Mouse (Mus musculus): Measurements from ENCODE around the gene Pik3ip1. TPM values are rescaled to one million over a fixed set of nuclear protein-coding genes. Genes with fewer than 3 reads are reported as not detected.

Gene Pik3ip1
- polyA plus RNA-seq, 1 experiment from 2014 or later, result 10.1 TPM

DNA sequence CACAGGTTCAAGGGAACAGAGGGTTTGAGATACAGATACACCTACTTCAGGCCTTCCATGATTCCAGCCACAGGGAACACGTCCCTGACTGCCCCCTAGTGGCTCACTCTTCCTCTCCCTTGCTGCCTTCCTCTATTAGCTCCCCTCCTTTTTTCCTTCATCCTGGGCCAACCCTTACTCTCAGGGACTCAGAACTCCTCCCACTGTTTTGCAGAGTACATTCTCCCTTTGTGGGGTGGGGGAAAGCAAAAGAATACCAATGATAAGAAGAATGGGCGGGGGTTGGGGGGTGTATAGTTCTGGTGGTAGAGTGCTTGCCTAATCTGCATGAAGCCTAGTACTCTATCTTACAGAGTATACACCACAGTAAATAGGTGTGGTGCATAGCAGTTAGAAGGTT is 16.1 kb upstream of the Pik3ip1 start:
- 49% methylated on average over 2 of the region's 2 CpGs for WGBS (ENCODE audit: missing documents)
- Histone ChIP-seq H3K4me3 (ENCODE audit: inconsistent target) (no peak overlapping the region), H3K27ac (no peak overlapping the region), H3K79me2 (ENCODE audit: inconsistent target) (no peaks in the 10 kb centered on the region), H3K36me3 (ENCODE audit: inconsistent target) (no peaks in the 10 kb centered on the region)

- 69% methylated on average over 3 of the region's 3 CpGs for WGBS (ENCODE audit: missing documents)
- Histone ChIP-seq H3K36me3 (ENCODE audit: inconsistent target) (no peaks in the 10 kb centered on the region), H3K27ac (no peak overlapping the region), H3K79me2 (ENCODE audit: inconsistent target) (no peaks in the 10 kb centered on the region), H3K4me3 (ENCODE audit: inconsistent target) (no peak overlapping the region)
Observed at GRCm38 (mm10) chr11:3318286-3318685, 11.9 kb upstream of the Pik3ip1 start.

GRCm38 (mm10) chr11:3328271-3328670 is 1.9 kb upstream of the Pik3ip1 start:
- WGBS (ENCODE audit: missing documents), result 77% methylated on average over 5 of the region's 5 CpGs
- H3K4me3 ChIP-seq (ENCODE audit: inconsistent target), result no peak overlapping the region

DNA sequence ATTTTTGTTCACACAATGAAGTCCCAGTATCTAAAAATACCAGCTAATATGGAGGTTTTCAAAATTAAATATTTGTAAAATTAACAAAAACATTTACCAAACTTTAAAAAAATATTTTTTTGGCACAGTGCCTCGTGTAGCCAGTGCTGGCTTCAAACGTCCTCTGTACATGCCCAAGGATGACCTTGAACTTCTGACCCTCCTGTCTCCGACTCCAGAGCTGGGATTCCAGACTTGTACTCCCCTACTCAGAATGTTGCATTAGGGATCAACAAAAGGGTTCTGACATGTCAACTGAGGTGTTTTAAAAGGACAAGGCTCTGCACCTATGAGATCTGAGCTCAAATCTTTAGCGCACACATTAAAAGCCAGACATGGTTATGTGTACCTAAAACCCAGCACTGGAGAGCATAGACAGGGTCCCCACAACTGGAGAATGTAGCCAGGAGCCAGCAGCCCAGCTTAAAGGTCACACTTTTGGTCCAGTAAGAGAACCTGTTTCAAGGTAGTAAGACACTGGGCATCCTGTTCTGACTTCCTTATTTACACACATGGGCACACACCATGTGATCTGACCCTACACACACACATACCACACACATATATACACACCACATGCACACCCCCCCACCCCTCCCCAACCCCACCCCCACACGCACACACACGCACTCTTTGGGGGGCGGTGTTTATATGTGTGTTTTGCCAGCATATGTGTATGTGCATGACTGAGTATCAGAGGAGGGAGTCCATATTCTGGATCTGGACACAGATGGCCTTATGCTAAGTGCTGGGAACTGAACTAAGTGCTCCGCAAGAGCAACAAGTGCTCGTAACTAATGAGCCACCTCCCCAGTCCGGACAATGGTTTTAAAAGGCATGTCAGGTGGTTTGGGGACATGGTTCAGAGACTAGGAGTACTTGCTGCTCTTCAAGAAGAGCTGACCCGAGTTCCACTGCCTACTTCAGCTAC is 1.1 kb upstream of the Pik3ip1 start:
- 69% methylated on average over 11 of the region's 11 CpGs for WGBS (ENCODE audit: missing documents)
- H3K27ac ChIP-seq, result no peak overlapping the region
- H3K79me2 ChIP-seq (ENCODE audit: inconsistent target), result no peaks in the 10 kb centered on the region
- H3K36me3 ChIP-seq (ENCODE audit: inconsistent target), result no peaks in the 10 kb centered on the region
- H3K4me3 ChIP-seq (ENCODE audit: inconsistent target), result no peak overlapping the region

More at GRCm38 (mm10) chr11:3328271-3328670, 1.9 kb upstream of the Pik3ip1 start:
- Histone ChIP-seq H3K79me2 (ENCODE audit: inconsistent target) (no peaks in the 10 kb centered on the region), H3K36me3 (ENCODE audit: inconsistent target) (no peaks in the 10 kb centered on the region), H3K27ac (no peak overlapping the region)

- no peaks in the 10 kb centered on the region for H3K36me3 ChIP-seq (ENCODE audit: inconsistent target)
- peak overlapping the region; percentile 22; the same call in 1 of the 2 replicates for H3K27ac ChIP-seq
- peak overlapping the region; percentile 44 for H3K4me3 ChIP-seq (ENCODE audit: inconsistent target)
- 5% methylated on average over 9 of the region's 9 CpGs for WGBS (ENCODE audit: missing documents)
- no peaks in the 10 kb centered on the region for H3K79me2 ChIP-seq (ENCODE audit: inconsistent target)
Observed at GRCm38 (mm10) chr11:3330566-3330965, 365 bp downstream of the Pik3ip1 start.

- Histone ChIP-seq H3K36me3 (ENCODE audit: inconsistent target) (no peaks in the 10 kb centered on the region), H3K79me2 (ENCODE audit: inconsistent target) (no peaks in the 10 kb centered on the region), H3K27ac (peak overlapping the region; percentile 22; the same call in 1 of the 2 replicates), H3K4me3 (ENCODE audit: inconsistent target) (peak overlapping the region; percentile 44)
- WGBS (ENCODE audit: missing documents), result 8% methylated on average over 14 of the region's 14 CpGs
Observed at GRCm38 (mm10) chr11:3330991-3331750, 970 bp downstream of the Pik3ip1 start.

GRCm38 (mm10) chr11:3331756-3332642 is 1.8 kb downstream of the Pik3ip1 start:
- Histone ChIP-seq H3K79me2 (ENCODE audit: inconsistent target) (no peaks in the 10 kb centered on the region), H3K27ac (no peak overlapping the region), H3K36me3 (ENCODE audit: inconsistent target) (no peaks in the 10 kb centered on the region), H3K4me3 (ENCODE audit: inconsistent target) (peak overlapping the region; percentile 44; the same call in 1 of the 2 replicates)
- WGBS (ENCODE audit: missing documents), result 1% methylated on average over 68 of the region's 75 CpGs

GRCm38 (mm10) chr11:3333111-3333695 is 3.0 kb downstream of the Pik3ip1 start:
- H3K36me3 ChIP-seq (ENCODE audit: inconsistent target), result no peaks in the 10 kb centered on the region
- no peak overlapping the region for H3K4me3 ChIP-seq (ENCODE audit: inconsistent target)
- 92% methylated on average over 11 of the region's 11 CpGs for WGBS (ENCODE audit: missing documents)
- H3K79me2 ChIP-seq (ENCODE audit: inconsistent target), result no peaks in the 10 kb centered on the region
- H3K27ac ChIP-seq, result no peak overlapping the region

GRCm38 (mm10) chr11:3334141-3334710 is 4.0 kb downstream of the Pik3ip1 start:
- H3K36me3 ChIP-seq (ENCODE audit: inconsistent target), result no peaks in the 10 kb centered on the region
- H3K79me2 ChIP-seq (ENCODE audit: inconsistent target), result no peaks in the 10 kb centered on the region
- 92% methylated on average over 10 of the region's 11 CpGs for WGBS (ENCODE audit: missing documents)
- no peak overlapping the region for H3K4me3 ChIP-seq (ENCODE audit: inconsistent target)
- H3K27ac ChIP-seq, result no peak overlapping the region

DNA sequence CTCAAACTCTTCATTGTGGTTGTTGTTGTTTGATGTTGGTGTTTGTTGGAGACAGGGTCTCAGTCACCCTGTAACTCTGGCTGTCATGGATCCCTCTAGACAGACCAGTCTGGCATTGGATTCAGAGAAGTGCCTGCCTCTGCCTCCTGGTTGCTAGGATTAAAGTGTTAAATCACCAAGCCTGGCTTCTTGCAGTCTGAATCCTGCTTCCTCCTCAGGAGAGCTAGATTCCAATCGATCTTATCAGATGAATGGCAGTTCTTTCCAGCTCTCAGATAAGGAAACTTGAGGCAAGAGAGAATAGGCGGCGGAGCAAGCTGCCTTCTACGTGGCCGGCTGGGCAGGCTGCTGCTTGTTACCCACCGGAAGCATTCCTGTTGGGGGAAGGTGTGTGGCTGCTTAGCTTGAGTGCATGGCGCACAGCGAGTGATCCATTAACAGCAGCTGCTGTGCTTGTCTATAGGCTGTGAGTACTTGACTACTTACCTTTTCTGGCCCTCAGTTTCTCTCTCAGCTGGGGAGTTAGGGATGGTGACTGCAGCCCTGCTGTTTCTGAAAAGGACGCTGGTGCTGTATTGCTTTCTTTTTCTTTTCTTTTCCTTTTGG is 4.6 kb downstream of the Pik3ip1 start:
- no peaks in the 10 kb centered on the region for H3K79me2 ChIP-seq (ENCODE audit: inconsistent target)
- H3K36me3 ChIP-seq (ENCODE audit: inconsistent target), result no peaks in the 10 kb centered on the region
- 53% methylated on average over 9 of the region's 9 CpGs for WGBS (ENCODE audit: missing documents)
- H3K27ac ChIP-seq, result no peak overlapping the region
- no peak overlapping the region for H3K4me3 ChIP-seq (ENCODE audit: inconsistent target)

GRCm38 (mm10) chr11:3335651-3336216 is 5.5 kb downstream of the Pik3ip1 start:
- no peaks in the 10 kb centered on the region for H3K36me3 ChIP-seq (ENCODE audit: inconsistent target)
- no peaks in the 10 kb centered on the region for H3K79me2 ChIP-seq (ENCODE audit: inconsistent target)
- H3K27ac ChIP-seq, result no peak overlapping the region
- no peak overlapping the region for H3K4me3 ChIP-seq (ENCODE audit: inconsistent target)
- WGBS (ENCODE audit: missing documents), result 9% methylated on average over 11 of the region's 11 CpGs

GRCm38 (mm10) chr11:3336602-3337001 is 6.4 kb downstream of the Pik3ip1 start:
- Histone ChIP-seq H3K36me3 (ENCODE audit: inconsistent target) (no peaks in the 10 kb centered on the region), H3K27ac (no peak overlapping the region), H3K79me2 (ENCODE audit: inconsistent target) (no peaks in the 10 kb centered on the region), H3K4me3 (ENCODE audit: inconsistent target) (no peak overlapping the region)
- 89% methylated on average over 3 of the region's 3 CpGs for WGBS (ENCODE audit: missing documents)
